Mouse (Mus musculus) stomach, embryonic 14.5 days (tissue): ENCODE data around the gene B3galt1. TPM values are rescaled to one million over a fixed set of nuclear protein-coding genes. Genes with fewer than 3 reads are reported as not detected.

ENCODE experiments used
- ATAC-seq: fragments of 200-750 bp; cut with Nextera tagmentation; 2 replicates; pipeline ENCODE4 v1.8.0; 2017; ENCODE audit warnings: low read depth, moderate TSS enrichment; ENCODE audit not compliant: insufficient number of reproducible peaks, insufficient read depth, low FRiP score
- H3K27ac ChIP-seq: fragments of 300-500 bp; sonication (generic); 2 replicates; pipeline ENCODE4 v1.5.1; 2014; ENCODE audit warnings: mild to moderate bottlenecking, low read length, moderate library complexity, mixed read lengths
- H3K27me3 ChIP-seq: fragments of 300-500 bp; sonication (generic); 2 replicates; pipeline ENCODE4 v1.6.1; 2014; ENCODE audit warnings: low read length, control low read depth, mixed read lengths; ENCODE audit not compliant: control insufficient read depth, insufficient read depth
- H3K36me3 ChIP-seq: fragments of 300-500 bp; sonication (generic); 2 replicates; pipeline ENCODE4 v1.6.1; 2014; ENCODE audit warnings: mild to moderate bottlenecking, control low read depth, low read length, moderate library complexity, mixed read lengths; ENCODE audit not compliant: control insufficient read depth, insufficient read depth
- H3K4me1 ChIP-seq: fragments of 300-500 bp; sonication (generic); 2 replicates; pipeline ENCODE4 v1.6.1; 2014; ENCODE audit warnings: low read length, control low read depth, mixed read lengths; ENCODE audit not compliant: control insufficient read depth, insufficient read depth
- H3K4me2 ChIP-seq: fragments of 300-500 bp; sonication (generic); replicated peaks from 2 replicates; pipeline ENCODE4 v1.6.1; 2014; ENCODE audit warnings: low read depth, low read length, control low read depth
- H3K4me3 ChIP-seq: fragments of 300-500 bp; sonication (generic); 2 replicates; pipeline ENCODE4 v1.5.1; 2014; ENCODE audit warnings: low read depth, low read length, control low read depth
- H3K9ac ChIP-seq: fragments of 300-500 bp; sonication (generic); replicated peaks from 2 replicates; pipeline ENCODE4 v1.6.1; 2014; ENCODE audit warnings: low read depth, mild to moderate bottlenecking, control low read depth, low read length, moderate library complexity, mixed read lengths
- H3K9me3 ChIP-seq: fragments of 300-500 bp; sonication (generic); 2 replicates; pipeline ENCODE4 v1.6.1; 2016; ENCODE audit warnings: low read depth, low read length, control low read depth; ENCODE audit not compliant: control insufficient read depth
- WGBS: fragments of 180-500 bp; shearing (Covaris S2); extraction: QIAGEN DNeasy Blood & Tissue Kit; methylation state at CpG from one replicate; pipeline ENCODE4 v1.1.7; 2014; 5-methylcytosine and 5-hydroxymethylcytosine counted together
- polyA plus RNA-seq: library from polyadenylated mRNA; unstranded; fragments of >200 nt; fragmentation: Nextera tagmentation; extraction: Ambion mirVana; gene quantifications from 2 replicates; pipeline ENCODE4 v1.2.1, GENCODE M21; 2014

Gene B3galt1
- polyA plus RNA-seq, 1 experiment from 2014 or later: 11.7 TPM

GRCm38 (mm10) chr2:67657372-67657771 lies 91.7 kb downstream of the B3galt1 start:
- WGBS: 86% methylated on average over 4 of the region's 4 CpGs
- Histone ChIP-seq H3K4me3 (no peak overlapping the region), H3K27ac (no peak overlapping the region), H3K9ac (no peak overlapping the region), H3K36me3 (no peaks in the 10 kb centered on the region), H3K4me2 (no peak overlapping the region), H3K4me1 (0 out of 2 replicates have a peak, but pooled peaks cover 2% of the 10 kb centered on the region), H3K9me3 (no peaks in the 10 kb centered on the region), H3K27me3 (no peaks in the 10 kb centered on the region)
- no peak for ATAC-seq

- Histone ChIP-seq H3K9ac (no peak overlapping the region), H3K4me2 (no peak overlapping the region), H3K9me3 (no peaks in the 10 kb centered on the region), H3K4me1 (0 out of 2 replicates have a peak, but pooled peaks cover 2% of the 10 kb centered on the region), H3K36me3 (no peaks in the 10 kb centered on the region), H3K27me3 (no peaks in the 10 kb centered on the region), H3K27ac (no peak overlapping the region), H3K4me3 (no peak overlapping the region)
- ATAC-seq: no peak
- 79% methylated on average over 1 of the region's 1 CpGs for WGBS
Observed at GRCm38 (mm10) chr2:67658091-67658490, 92.4 kb downstream of the B3galt1 start.

DNA sequence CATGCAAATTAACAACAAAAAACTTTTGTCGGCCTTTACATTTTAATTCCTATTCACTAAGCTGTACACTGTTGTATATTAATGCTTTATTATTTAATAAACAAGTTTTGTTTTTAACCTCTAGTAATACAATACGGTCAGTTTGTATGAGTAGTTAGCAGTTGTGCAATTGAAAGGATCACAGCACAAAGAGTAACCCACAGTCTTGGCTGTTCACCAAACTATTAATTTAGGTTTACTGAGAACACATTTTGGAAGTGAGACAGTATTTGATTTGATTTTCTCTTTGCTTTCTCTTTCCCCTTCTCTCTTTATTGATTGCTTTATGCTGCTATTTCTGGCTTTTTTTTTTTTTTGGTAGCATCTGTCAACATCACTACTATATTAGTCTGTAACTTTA lies 106.0 kb downstream of the B3galt1 start:
- ATAC-seq: no peak
- Histone ChIP-seq H3K4me3 (no peak overlapping the region), H3K9ac (no peak overlapping the region), H3K9me3 (no peaks in the 10 kb centered on the region), H3K4me2 (no peak overlapping the region), H3K4me1 (no peaks in the 10 kb centered on the region), H3K36me3 (no peaks in the 10 kb centered on the region), H3K27ac (no peak overlapping the region), H3K27me3 (no peaks in the 10 kb centered on the region)
- WGBS: 89% methylated on average over 2 of the region's 2 CpGs

- Histone ChIP-seq H3K27ac (no peak overlapping the region), H3K9me3 (no peaks in the 10 kb centered on the region), H3K27me3 (no peaks in the 10 kb centered on the region), H3K4me2 (no peak overlapping the region), H3K4me1 (no peaks in the 10 kb centered on the region), H3K4me3 (no peak overlapping the region), H3K36me3 (no peaks in the 10 kb centered on the region), H3K9ac (no peak overlapping the region)
- WGBS: 66% methylated on average over 4 of the region's 4 CpGs
- ATAC-seq: no peak
Observed at GRCm38 (mm10) chr2:67677697-67678096, 112.0 kb downstream of the B3galt1 start.

GRCm38 (mm10) chr2:67724249-67724648 lies 158.6 kb downstream of the B3galt1 start:
- H3K9me3 ChIP-seq: no peaks in the 10 kb centered on the region
- no peaks in the 10 kb centered on the region for H3K4me1 ChIP-seq
- H3K9ac ChIP-seq: no peak overlapping the region
- H3K4me3 ChIP-seq: no peak overlapping the region
- H3K4me2 ChIP-seq: no peak overlapping the region
- H3K27me3 ChIP-seq: no peaks in the 10 kb centered on the region
- H3K36me3 ChIP-seq: no peaks in the 10 kb centered on the region
- 86% methylated on average over 5 of the region's 5 CpGs for WGBS
- no peak for ATAC-seq
- H3K27ac ChIP-seq: no peak overlapping the region

DNA sequence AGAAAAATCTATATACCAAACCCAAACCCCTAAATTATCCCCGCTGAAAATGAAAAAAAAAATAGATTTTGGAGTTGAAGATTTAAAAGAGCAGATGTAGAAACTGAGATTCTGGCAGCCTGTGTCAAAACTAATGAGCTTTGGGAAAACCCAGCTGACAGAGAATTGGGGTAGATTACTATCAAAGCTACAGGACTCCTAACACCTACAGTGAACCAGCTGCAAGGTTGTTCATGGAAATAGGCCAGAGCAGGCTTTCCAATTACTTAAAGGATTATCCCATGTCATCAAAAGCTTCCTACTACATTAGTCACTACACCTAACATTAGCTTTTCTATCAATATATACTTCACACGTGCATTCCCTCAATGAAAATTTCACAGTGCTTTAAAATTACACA lies 165.1 kb downstream of the B3galt1 start:
- no peak for ATAC-seq
- H3K36me3 ChIP-seq: no peaks in the 10 kb centered on the region
- H3K27ac ChIP-seq: no peak overlapping the region
- H3K27me3 ChIP-seq: no peaks in the 10 kb centered on the region
- H3K9ac ChIP-seq: no peak overlapping the region
- no peak overlapping the region for H3K4me3 ChIP-seq
- no peaks in the 10 kb centered on the region for H3K4me1 ChIP-seq
- H3K9me3 ChIP-seq: no peaks in the 10 kb centered on the region
- 65% methylated on average over 2 of the region's 2 CpGs for WGBS
- H3K4me2 ChIP-seq: no peak overlapping the region

GRCm38 (mm10) chr2:67751585-67751984 lies 185.9 kb downstream of the B3galt1 start:
- Histone ChIP-seq H3K4me3 (no peak overlapping the region), H3K36me3 (no peaks in the 10 kb centered on the region), H3K27me3 (no peaks in the 10 kb centered on the region), H3K9ac (no peak overlapping the region), H3K4me1 (no peaks in the 10 kb centered on the region), H3K9me3 (no peaks in the 10 kb centered on the region), H3K27ac (no peak overlapping the region), H3K4me2 (no peak overlapping the region)
- no peak for ATAC-seq
- 93% methylated on average over 3 of the region's 3 CpGs for WGBS

DNA sequence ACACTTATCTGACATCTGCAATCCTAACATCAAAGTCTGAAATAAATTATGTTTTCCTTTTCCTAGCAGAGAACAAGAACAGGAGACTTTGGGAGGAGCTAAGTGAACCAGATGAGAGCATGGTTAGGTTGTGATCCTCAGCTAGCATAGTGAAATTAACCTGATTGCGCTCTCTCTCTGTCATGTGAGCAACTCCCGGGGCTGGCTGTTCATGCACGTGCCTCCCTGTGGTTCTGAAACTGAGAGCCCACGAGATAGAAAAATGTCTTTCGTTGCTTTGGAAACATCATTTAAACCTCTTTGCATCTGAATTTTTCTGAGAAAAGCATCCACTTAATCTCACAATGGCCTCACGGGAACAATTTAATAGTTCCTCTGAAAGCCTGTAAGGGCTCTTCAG lies 190.8 kb downstream of the B3galt1 start:
- H3K9ac ChIP-seq: no peak overlapping the region
- no peak overlapping the region for H3K27ac ChIP-seq
- ATAC-seq: no peak
- no peaks in the 10 kb centered on the region for H3K27me3 ChIP-seq
- no peak overlapping the region for H3K4me3 ChIP-seq
- H3K4me1 ChIP-seq: no peaks in the 10 kb centered on the region
- 71% methylated on average over 6 of the region's 6 CpGs for WGBS
- H3K4me2 ChIP-seq: no peak overlapping the region
- no peaks in the 10 kb centered on the region for H3K9me3 ChIP-seq
- no peaks in the 10 kb centered on the region for H3K36me3 ChIP-seq

- no peaks in the 10 kb centered on the region for H3K4me1 ChIP-seq
- no peak overlapping the region for H3K27ac ChIP-seq
- no peak overlapping the region for H3K9ac ChIP-seq
- no peak overlapping the region for H3K4me2 ChIP-seq
- no peak for ATAC-seq
- H3K36me3 ChIP-seq: no peaks in the 10 kb centered on the region
- no peaks in the 10 kb centered on the region for H3K27me3 ChIP-seq
- no peak overlapping the region for H3K4me3 ChIP-seq
- no peaks in the 10 kb centered on the region for H3K9me3 ChIP-seq
- WGBS: 65% methylated on average over 3 of the region's 3 CpGs
Observed at GRCm38 (mm10) chr2:67787536-67787935, 221.9 kb downstream of the B3galt1 start.
